Mouse (Mus musculus): ENCODE data around the gene Gm2174. TPM values are rescaled to one million over a fixed set of nuclear protein-coding genes. Genes with fewer than 3 reads are reported as not detected.

Gm2174 gene
- not detected in 2 replicates for polyA plus RNA-seq (2012; rRNA removed)

DNA sequence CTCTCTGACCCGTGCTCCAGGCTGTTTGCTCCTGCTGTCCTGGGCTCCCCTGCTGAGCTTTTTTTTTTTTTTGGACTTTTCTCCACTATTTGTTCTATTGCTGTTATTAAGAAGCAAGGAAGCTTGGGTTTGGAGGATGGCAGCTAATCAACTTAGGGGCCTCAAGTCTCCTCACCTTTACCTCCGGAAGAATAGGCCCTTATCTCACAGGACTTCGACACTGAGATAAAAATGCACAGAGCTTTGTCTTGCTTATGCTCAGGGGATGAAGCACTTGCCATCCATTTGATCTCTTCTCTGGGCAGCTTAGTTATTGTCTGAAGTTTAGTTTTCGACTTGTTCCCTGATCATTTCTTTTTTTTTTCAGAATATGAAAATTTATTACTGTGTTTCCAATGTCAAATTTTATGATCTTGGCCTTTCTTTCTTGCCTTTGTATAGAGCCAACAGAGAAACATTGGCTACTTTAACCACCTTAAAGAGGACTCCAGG is at the start of gene Gm2174:
Gene Gm2174 (plus strand): TSS at position 442 of the 492 bp plus-strand sequence.
- 75% methylated on average over 4 of the region's 4 CpGs for WGBS
- DNase-seq (ENCODE audit: low read depth, low spot score) = no peak

DNA sequence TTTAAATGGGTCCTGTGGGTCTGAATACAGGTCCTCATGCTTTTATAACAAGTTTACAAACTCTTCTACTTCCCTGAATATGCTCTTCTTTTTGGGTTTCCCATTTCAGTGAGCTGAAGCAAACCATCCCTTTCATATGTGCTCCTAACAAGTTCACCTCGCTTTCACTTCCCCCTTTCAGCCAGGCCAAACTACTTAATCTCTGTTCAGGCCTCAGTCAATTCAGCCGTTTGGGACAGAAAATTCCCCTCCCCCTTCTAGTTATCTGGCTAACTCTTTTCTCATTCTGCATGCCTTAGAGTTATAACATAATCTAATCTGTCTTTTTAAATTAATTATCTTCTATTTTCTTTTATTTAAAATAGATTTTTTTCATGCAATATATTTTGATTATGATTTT is 43.1 kb upstream of the Gm2174 start:
- WGBS = 31% methylated on average over 2 of the region's 2 CpGs
- DNase-seq (ENCODE audit: low read depth, low spot score) = no peak

DNA sequence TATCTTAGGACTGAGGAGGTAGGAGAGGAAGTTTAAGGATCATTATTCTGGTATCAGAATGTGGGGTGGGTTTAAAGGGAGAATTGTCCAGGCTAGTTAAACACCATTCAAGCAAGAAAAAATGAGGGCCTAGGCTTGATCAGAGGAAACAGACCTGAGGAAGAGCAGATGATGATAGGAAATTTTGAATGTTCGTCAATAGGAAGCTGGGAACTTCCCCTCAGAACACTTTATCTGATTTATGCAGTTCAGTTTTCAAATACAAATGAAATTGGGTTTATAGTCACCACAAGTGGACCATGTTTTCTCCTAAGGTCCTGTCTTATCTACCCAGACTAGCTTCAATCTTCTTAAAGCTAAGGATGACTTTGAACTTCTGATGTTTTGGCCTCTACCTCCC is 42.3 kb upstream of the Gm2174 start:
- no peak for DNase-seq (ENCODE audit: low read depth, low spot score)
- 75% methylated on average over 1 of the region's 1 CpGs for WGBS

DNA sequence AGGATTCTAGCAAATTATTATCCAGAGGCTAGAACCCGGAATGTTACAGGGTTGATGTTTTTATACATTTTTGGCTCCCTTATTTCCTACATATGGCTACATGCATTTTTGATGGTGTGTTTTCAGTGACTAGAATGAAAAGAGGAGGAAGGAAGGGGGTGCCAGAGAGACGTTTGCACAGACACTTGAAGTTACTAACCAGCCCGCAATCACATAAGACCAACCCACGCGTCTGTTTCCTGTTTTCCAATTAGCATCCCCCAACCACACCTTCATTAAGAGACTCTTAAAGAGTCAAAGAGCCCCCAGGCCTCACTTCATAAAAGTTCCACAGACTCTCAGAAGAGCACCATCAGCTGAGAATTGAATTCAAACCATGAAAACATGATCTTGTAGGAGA is 41.6 kb upstream of the Gm2174 start:
- DNase-seq (ENCODE audit: low read depth, low spot score) = no peak
- WGBS = 68% methylated on average over 5 of the region's 5 CpGs

DNA sequence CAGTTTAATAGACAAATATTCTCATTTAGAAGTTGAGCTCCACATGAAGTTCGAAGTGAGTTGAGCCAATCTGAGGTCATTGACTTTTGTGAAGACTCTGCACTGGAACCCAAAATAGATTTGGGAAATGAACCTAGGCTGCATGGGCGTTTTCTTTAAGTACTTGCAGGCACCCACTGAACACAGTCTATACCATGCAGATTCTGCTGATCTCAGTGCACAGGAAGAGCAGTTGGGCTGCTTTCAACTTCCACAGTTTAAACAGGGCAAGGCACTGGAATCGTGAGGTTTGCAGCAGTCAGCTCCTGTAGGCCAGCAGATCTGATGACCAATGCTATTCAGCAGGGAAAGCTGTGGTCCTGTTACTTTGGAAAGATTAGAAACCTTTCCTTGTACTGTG is 31.5 kb upstream of the Gm2174 start:
- 58% methylated on average over 3 of the region's 3 CpGs for WGBS
- DNase-seq (ENCODE audit: low read depth, low spot score) = no peak

DNA sequence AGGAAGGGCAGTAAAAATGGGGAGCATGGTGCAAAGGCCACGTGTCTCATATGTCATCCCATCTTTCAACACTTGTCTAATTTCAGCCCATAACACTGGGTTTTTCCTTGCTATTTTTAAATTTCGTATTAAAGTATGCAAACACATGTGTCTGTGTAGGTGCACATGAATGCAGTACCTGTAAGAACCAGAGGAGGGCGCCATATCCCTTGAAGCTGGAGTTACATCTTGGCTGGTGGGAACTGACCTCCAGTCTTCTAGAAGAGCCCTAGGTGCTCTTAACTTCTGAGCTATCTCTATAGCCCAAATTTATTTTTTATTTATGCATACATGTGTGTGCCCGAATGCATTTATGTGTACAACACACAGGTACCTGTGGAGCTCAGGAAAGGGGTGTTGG is 30.2 kb upstream of the Gm2174 start:
- DNase-seq (ENCODE audit: low read depth, low spot score) = no peak
- whole genome bisulfite sequencing = 67% methylated on average over 4 of the region's 4 CpGs

DNA sequence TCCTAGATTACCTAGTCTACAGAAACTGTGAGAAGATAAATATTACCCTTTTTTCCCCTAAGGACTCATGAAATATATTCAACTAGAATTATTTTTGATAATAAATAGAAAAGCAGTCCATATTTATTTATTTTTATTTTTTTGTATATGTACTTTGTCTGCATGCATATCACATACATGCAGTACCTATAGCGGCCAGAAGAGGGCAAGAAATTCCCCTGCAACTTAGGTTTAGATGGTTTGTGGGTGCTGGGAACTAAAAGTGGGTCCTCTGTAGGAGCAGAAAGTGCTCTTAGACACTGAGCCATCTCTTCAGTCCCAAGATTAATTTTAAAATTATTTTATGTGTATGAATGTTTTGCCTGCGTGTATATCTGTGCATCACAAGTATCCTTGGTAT is 17.2 kb upstream of the Gm2174 start:
- DNase-seq (ENCODE audit: low read depth, low spot score) = no peak
- 60% methylated on average over 2 of the region's 2 CpGs for WGBS

DNA sequence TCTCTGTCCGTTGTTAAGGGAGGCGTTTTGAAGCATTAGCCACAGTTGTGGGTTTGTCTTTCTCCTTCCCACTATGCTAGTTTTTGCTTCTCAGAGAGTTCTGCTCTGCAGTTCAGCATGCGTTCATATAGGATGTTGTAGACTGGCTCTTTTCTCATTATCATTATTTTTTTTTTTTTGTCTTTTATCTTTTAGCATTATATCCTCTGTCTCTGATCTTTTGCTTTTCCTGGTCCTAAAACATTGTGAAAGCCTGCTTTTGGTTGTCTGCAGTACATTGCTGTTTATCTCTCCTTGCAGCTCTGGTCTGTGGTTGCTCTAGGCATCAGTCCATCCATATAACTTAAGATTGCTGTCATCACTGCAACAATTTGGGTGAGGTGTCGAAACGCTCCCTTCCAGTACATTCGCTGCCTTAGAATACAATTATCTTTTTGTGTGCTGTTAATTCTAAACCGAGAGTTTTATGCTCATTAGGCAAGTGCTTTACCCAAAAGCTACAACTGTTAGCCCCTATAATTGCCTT is 11.9 kb upstream of the Gm2174 start:
- WGBS = 74% methylated on average over 7 of the region's 7 CpGs

DNA sequence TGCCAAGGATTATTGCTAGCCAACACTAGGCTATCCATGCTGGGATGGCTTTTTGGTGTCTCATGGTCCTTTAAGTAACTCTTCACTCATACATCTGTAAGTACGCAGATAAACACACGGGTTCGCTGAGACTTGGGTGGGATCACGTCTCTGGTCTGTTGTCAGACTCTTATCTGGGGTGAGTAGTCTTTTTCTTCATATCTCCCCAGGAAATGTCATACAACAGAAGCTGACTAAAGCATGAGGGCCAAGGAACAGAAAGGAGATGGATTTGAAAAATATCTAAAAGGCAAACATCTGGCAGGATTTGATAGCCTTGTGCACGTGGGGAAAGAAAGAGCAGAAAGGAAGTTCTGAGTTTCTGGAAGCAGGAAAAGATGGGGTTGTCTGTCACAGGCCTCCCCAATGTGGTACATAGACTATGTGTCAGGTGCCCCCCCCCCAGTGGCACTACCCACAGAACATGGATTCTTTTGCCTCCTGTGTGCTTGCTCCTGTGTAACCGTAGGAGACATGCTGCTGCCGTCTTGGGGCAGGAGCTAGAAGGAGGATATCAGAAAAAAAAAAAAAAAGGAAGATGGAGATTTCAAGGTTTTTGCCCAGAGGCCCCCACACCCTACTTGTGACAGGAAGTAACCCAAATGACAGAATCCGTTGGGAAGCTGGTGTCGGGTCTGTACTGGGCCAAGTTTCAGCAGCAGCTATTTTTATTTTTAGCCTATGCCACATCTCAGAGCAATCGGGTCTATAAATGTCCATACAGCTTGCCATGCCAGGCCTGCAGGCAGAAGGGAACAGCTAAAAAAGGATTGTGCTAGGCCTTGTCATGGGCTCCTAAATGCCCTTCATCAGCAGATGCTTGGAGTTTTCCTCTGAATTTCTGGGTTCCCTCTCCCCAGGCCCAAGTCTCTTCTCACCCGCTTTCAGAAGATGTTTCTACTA is 1.0 kb upstream of the Gm2174 start:
- 80% methylated on average over 11 of the region's 11 CpGs for WGBS
- DNase-seq (ENCODE audit: low read depth, low spot score) = no peak

More for the DNA sequence above, 11.9 kb upstream of the Gm2174 start:
- no peak for DNase-seq (ENCODE audit: low read depth, low spot score)

DNA sequence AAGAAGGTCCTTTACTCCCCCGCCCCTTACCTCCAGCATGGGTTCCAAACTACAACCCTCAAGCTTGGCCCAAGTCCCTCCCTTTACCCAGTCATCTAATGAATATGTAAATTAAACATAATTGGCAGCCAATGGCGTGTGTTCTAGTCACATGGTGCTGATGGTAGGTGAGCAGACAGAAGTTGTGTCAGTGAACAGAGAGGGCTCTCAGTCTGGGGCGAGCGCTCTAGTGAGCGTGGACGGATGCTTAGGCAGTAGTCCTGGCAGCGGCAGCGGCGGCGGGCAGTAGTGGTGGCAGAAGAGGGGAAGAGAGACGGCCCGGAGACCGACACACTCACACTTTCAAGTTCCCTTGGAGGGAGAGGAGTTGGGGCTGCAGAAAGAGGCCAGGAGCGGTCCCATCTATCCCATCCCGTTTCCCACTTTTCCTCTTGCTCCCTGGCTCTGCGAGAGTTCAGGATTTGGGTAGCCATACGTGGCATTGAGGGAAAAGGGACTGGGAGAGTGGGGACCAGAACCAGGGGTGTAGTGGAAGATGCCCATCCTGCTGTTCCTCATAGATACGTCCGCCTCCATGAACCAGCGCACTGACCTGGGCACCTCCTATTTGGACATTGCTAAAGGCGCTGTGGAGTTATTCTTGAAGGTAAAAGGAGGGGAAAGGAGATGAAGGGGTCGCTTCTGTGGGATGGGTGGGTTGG is 7.1 kb downstream of the Gm2174 start, which contains the start of gene Ints6l:
Gene Ints6l (plus strand): TSS at position 187 of the 701 bp plus-strand sequence.
- WGBS = 20% methylated on average over 22 of the region's 22 CpGs
- DNase-seq (ENCODE audit: low read depth, low spot score) = peak; percentile 54

DNA sequence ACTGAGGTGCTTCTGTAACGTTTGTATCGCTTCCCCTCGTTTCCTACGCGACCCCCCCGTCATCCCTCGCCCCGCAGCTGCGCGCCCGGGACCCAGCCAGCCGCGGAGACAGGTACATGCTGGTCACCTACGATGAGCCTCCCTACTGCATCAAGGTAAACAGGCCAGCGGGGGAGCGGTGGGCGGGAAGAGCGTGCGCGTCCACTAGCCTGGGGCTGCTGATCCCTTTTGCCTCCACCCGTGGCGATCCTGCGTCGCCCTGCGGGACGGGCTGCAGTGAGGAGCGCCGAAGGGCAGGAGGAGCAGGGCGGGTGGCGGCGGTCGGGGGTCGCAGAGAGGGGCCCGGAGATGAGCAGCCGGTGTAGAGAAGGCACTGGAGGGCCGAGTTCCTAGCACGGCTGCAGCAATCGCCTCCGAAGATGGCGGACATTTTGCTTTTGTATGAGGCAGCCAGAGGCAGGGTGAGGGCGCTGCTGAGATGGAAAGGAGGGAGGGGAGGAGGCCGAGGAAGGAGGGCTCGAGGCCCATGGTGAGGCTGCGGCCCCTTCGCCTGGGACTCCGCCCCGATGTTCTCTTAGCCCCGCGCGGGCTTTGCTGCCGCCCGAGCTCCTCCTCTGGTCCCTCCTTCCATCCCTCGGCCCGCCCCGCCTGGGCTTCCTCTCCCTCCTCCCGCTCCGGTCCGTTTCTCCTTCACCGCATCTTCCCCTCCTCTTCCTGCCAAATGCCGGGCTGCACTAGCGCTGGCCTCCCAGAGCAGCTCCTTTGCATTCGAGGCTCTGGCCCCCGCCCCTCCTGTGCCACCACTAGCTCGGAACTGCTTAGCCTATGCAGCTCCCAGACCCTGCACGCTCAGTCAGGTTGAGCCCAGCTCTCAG is 7.8 kb downstream of the Gm2174 start:
- 20% methylated on average over 52 of the region's 65 CpGs for WGBS

DNA sequence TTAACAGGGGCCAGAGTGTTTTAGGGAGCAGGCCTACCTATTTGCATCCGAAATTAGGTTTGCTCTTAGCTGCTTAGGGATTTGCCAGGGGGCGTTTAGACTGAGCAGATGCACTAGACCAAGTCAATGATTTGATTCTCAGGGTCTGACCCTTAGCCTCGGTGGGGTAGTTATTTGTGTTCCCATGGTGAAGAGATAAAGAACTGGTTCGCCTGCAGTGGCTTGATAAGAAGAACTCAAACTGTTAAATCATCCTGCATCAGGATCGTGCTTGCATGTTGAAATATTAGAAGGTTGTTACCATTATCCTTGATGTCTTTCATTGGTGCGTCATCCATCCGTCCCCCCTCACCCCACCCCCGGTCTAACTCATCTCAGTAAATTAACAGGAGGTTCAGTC is 8.6 kb downstream of the Gm2174 start:
- DNase-seq (ENCODE audit: low read depth, low spot score) = no peak
- 16% methylated on average over 8 of the region's 8 CpGs for WGBS

More for the DNA sequence above, 7.8 kb downstream of the Gm2174 start:
- peak; percentile 38 for DNase-seq (ENCODE audit: low read depth, low spot score)

DNA sequence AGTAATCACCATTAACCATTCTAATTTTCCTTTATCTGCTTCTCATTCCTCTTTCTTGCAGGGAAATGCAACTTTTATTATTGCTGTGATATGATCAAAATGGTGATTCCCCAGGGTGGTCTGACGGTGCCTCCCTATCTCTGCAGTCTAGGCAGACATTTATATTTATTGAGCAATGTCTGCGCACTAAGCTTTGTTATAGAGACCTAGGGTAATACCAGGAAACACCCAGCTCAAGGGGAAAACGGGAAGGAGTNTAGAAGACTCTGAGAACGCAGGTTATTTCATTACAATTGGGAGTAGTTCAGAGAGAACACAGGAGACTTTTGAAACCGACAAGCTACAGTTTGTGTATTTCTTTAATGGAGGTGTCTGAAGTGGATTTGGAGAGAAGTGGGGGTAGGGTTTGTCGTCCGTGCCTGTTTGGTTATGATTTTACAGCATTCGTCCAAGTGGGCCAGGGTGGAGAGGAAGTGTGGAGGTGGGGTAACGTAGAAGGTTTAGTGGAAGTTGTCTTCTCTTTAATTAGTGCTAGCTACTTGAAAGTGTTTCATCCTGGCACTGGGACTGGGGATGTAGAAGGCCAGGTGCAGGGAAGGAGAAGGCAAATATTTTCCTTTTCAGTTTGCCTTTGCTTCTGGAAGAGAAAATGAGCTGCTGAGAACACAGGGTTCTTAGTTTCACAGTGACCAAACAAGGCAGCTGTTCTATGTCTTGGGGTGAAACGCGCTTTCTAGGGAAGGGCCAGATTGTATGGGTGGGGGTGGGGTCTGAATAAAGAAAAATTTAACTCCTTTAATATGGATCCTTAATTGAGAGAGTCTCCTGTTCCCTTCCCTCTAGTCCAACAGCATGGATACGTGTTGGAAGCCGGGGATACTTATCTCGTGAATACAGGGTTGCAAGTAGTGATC is 14.5 kb downstream of the Gm2174 start:
- no peak for DNase-seq (ENCODE audit: low read depth, low spot score)
- WGBS = 24% methylated on average over 14 of the region's 14 CpGs

DNA sequence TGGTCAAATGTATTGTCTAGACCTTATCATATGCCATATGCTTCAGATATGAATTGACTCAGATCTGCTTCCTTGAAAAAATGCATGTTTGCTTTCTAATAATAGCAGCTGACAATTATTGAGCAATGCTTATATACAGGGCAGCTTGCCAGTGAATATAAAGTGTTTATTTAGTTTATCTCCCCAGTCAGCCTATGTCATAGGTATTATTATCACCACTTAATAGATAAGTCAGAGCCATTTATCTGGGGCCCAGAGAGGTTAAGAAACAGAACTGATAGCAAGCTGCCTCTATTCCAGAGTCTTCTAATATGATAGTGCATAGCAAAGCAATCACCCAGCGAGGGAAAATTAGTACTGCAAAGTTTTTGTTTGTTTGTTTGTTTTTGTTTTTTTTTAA is 17.1 kb downstream of the Gm2174 start:
- no peak for DNase-seq (ENCODE audit: low read depth, low spot score)
- WGBS = 72% methylated on average over 1 of the region's 1 CpGs

DNA sequence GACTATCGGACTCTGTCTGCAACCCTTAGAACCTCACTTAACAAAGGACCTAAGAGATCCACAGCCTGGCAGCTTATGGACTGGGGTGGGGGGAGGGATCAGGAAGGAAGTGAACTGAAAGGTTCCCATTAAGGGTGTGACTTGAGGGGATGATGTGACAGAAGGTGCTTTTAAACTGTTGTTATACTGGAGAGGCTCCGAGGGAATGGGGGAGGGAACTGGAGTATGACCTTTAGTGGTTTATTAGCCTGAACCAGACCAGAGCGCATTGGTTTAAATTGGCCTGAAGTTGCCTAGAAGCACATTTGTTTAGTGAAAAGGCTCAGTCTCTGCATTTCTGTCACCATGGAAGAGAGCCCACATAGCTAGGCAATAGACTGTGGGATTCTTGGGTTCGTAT is 19.9 kb downstream of the Gm2174 start:
- DNase-seq (ENCODE audit: low read depth, low spot score) = no peak

DNA sequence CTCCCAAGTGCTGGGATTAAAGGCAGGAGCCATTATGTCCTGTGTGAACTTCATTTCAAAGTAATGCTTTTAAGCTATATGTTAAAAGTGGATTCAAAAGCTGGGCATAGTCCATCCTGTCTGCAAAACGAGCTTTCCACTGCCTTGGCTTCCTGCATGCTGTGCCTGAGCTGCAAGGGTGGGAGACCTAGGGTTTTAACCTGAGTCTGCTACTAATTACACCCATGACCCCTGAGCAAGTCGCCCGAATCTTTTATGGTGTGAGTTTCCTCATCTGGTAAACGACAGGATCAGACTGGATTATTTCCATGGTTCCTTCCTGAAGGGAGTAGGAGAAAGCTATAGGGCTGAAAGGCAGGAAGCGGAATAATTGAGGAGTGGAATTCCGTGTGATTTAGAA is 20.7 kb downstream of the Gm2174 start:
- WGBS = 39% methylated on average over 6 of the region's 6 CpGs
- DNase-seq (ENCODE audit: low read depth, low spot score) = no peak

More for the DNA sequence above, 19.9 kb downstream of the Gm2174 start:
- WGBS = 34% methylated on average over 4 of the region's 4 CpGs

DNA sequence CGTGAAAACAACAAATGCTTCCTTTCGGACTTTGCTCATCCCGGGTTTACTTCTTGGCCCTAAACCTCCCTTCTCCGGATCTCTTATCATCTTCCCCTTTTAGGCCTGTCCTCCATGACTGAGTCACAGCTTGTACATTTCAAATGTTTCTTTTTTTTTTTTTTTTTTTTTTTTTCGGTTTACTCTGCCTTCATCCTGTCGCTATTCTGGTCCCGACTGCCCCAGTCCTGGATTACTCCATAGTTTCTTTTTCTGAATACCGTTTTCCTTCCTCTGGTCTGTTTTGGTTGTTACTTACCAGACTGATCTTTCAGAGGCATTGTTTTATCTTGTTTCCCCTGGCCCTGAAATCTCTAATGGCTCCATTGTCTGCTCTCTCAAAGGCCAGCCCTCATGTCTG is 26.3 kb downstream of the Gm2174 start:
- WGBS = 41% methylated on average over 8 of the region's 8 CpGs
- no peak for DNase-seq (ENCODE audit: low read depth, low spot score)

DNA sequence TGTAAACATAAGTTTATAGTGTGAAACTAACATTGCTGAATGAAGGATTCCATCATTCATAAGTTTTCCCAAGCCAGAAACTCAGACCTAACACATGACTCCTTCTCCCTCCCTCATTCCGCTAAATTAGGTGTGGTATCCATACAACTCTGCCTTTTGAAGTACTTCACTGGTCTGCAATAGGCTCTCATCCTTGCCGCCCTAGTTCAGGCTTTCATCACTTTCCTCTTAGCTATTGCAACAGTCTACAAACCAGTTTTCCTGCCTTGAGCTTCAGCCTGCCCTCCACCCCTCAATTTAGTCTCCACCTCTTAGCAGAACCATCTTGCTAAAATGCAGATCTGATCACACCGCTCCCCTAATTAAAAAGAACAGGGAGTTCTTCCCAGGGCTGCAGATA is 29.8 kb downstream of the Gm2174 start:
- 75% methylated on average over 3 of the region's 3 CpGs for WGBS
- DNase-seq (ENCODE audit: low read depth, low spot score) = no peak

All from large intestine, adult 2 months (tissue).